Mouse (Mus musculus) T-helper 2 cell (primary cell): Measurements from ENCODE around the gene Mapk1ip1l.

ENCODE experiments used
- in situ Hi-C: fragments of 300-600 bp; cut with MboI, MseI; formaldehyde crosslinking; loops from one replicate; pipeline ENCODE4 v1.15.1; 2025; ENCODE audit warnings: high pct_unique_total_duplicates

The Mapk1ip1l gene

DNA sequence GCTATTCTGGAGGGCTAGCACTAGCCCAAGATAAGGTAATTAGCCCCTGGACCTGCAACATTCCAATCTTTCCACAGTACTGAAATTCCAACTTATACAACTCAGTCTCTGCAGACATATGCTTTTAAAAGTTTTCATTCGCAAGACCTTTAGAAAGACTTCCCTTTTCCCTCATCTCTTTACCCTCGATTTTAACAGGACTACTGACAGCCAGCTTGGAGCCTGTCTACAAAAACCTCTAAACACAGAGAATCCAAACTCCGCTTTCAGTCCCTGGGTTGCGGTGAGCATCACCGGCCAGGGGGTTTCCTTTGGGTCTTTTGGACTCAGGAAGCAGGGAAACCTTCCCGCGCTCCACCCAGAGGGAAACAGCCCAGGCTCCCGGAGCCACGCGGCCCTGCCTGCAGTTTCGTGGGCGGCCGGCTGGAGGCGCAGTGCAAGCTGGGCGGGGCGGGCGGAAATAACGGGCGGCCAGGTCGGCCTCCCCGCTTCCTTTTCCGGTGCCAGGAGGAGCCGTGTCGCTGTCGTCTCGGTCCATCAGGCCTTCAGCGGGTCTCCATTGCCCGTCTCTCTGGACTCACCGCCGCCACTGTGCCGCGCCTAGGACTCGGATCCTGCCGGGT, at the start of gene Mapk1ip1l:
Gene Mapk1ip1l (plus strand): TSS at position 482 of the 623 bp plus-strand sequence.
- in situ Hi-C loops: no loop called here

DNA sequence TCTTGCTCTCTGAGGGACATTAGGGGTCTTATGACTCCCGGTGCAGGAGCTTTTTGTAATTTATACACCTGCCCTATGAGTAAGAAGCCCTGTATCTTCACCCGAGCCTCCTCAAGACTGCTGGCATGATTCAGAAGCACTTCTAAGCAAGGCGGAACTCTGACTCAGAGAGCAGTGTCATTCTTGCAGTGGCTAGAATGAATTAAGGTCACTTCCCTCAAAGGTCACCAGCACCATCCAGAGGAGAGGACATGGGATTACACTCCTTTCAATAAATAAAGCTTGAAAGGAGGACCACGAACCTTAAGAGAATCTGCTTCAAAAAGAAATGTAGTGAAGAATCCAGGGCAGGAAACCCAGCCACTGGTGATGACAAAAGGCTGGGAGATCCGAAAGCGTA, 48.2 kb upstream of the Mapk1ip1l start:
- in situ Hi-C loops: no loop called here

DNA sequence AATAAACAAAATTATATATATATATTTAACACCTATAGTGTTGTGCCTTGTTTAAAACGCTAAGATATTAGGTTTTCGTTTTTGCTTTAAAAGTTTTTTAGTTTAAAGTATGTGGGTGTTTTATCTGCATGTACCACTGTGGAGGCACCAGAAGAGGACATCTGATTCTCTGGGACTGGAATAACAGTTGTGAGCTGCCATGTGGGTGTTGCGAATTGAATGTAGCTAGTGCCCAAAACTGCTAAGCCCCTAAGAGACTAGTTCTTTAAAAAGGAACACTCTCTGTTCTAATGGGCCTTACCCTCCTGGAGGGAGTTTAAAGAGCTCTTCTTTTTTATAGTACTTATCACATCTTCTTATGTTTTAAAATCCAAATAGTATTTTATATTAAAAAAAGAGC, 33.2 kb upstream of the Mapk1ip1l start:
- in situ Hi-C loops: loop anchor here (5.0 to 10.0 kb wide), 2 partner anchors 42 to 1960 kb away; no protein-coding TSS in a partner anchor

DNA sequence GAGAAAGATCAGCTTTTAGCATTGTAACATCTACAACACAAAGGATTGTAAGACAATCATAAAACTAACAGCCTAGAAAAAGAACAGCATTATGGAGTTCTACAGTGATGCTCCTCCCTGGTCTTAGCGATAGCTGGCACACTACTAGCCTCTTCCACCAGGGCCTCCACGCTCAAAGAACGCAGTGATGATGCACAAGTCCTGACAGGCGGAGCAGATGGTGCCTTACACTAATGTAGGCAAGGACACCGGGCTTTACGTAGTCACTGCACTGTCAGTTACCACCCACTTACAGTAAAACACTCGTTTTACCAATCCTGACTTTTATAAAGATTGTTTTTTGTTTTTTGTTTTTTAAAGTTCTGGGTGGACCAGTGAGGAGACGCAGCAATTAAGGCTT, 32.2 kb upstream of the Mapk1ip1l start:
- in situ Hi-C loops: loop anchor here (5.0 to 10.0 kb wide), 2 partner anchors 41 to 1961 kb away; no protein-coding TSS in a partner anchor

DNA sequence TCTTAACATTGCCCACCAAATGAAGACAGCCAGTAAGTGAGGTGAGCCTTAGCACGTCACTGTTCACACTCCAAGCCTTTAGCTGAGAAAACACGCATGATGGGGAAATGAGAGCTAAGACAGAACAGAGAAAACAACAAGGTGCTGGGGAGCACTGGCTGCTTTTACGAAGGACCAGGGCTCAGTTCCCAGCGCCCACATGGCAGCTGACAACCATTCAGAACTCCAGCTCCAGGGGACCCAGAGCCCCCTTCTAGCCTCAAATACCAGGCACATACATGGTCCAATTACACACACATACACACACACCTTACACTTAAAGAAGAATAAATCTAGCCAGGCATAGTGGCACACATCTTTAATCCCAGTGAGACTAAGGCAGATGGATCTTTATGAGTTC, 29.0 kb upstream of the Mapk1ip1l start:
- in situ Hi-C loops: loop anchor here (5.0 to 10.0 kb wide), 2 partner anchors 38 to 1964 kb away; no protein-coding TSS in a partner anchor

DNA sequence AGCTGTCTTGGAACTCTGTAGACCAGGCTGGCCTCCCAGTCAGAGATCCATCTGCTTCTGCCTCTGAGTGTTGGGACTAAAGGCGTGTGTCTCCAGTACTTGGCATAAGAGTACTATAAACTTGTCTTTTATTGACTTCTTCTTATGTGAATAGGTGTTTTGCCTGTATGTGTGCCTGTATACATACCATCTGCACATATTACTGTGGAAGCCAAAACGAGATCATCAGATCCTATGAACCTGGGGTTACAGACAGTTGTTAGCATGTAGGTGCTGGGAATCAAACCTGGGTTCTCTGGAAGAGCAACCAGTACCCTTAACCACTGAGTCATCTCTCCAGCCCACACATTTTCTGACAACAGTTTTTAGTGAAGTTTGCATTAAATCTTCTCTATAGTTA, 28.4 kb upstream of the Mapk1ip1l start:
- in situ Hi-C loops: loop anchor here (5.0 to 10.0 kb wide), 2 partner anchors 38 to 1965 kb away; no protein-coding TSS in a partner anchor

DNA sequence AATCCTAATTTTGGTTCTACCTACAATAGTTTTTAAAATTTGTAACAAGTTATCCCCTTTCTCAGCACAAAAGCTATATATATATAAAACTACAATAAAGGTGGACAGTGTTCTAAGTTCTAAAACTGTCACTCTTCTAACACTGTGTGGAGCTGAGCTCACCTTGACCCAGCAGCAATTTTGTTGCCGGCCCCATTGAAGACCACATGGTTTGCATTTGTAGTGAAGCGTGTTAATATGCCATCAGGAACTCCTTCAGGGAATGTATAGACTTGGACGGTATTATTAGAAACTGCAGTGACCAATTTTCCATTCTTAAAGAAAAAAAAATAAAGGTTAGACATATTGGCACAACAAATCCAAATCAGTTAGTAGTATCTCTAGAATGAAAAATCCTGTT, 24.3 kb upstream of the Mapk1ip1l start:
- in situ Hi-C loops: no loop called here

DNA sequence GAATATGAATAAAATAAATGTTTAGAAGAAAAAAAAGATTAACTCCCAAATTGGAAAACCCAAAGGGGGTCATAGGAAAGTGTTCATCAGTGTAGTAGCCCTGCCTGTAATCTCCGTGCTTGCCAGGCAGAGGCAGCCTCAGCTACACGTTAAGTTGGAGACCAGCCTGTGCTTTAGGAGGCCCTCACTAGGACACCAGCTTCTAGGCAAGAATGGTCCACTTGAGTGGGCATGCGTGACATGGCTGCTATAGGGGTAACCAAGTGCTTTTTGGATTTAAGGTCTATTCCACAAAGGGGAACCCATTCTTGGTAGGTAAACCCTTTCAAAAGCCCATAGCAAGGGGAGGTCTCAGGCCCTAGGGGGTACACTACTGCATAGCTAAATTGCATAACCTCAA, 22.6 kb upstream of the Mapk1ip1l start:
- in situ Hi-C loops: no loop called here

DNA sequence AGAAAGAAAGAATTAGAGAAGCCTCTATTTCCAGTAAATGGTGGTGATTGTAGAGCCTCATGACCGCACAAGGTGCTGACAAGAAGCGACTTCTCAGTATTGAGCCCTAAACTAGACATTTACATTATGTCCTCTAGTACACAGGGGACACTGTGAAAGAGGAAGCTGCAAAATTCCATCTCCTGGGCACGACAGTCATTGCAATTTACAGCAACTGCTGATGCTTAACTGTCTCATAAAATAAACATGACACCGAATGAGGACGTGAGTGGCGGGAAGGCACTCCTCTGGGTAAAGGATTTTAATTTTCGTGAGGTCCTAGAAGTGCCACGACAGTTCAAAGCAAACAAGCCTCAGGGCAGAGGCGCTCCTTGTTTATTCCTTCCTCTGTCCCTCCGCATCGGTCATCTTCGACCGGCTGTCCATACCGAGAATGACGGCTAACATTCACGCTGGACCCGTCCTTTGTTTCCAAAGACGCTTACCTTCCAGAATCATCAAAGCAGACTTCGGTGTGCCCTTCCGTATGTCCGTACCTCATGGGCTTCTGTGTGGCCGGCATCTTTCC, 21.9 kb upstream of the Mapk1ip1l start:
- in situ Hi-C loops: no loop called here

DNA sequence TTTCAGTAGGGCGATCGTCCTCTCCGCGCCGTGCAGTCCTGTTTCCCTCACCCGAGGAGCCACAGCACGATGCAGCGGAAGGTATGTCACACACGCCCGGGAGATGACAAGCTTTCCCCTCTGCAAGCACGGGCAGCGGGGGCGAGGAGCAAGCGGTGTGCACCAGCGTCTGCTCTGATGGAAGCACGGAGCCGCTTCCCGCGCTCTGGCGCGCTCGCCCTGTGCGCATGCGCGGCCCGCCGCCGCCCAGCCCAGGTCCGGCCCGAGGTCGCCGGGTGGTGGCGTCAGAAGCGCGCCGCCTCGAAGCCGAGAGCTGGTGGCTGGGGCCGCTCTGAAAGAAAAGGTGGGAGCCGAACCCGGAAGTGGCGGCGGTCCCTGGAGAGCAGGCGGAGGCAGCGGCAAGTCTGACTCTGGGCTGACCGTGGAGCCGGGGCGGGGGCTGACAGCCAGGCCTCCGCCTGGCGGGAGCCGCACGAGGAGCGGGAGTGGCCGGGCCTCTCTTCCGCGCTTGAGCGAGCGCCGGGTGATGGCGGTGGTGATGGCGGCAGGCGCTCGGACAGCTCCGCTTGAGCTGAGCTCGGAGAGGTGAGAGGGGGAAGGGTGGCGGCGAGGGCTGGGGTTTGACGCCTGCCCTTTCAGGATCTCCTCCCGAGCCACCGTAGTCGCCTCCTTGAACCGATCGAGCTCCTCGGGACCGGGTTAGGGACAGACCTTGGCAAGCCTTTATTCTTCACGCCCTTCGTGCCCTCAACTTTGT, 21.3 kb upstream of the Mapk1ip1l start, which contains the start of the genes Wdhd1 and Socs4:
Gene Wdhd1 (minus strand): TSS at position 221 of the 757 bp plus-strand sequence.
Gene Socs4 (plus strand): TSS at position 295 of the 757 bp plus-strand sequence.
- in situ Hi-C loops: no loop called here

DNA sequence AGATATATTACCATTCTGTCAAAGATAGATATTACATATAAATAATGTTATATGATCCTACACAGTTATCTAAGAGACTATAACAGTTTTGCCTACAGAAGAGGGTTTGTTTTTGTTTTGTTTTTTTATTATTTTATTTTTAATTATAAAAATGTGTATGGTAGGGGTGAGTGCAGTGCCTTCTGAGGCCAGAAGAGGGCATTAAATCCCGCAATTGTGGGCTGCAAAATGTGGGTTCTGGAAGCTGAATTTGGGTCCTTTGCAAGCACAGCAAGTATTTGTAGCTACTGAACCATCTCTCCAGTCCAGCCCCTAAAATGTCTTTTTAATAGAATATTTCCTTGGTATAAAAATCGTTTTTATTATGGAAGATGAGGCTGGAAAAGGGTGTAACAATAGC, 19.0 kb upstream of the Mapk1ip1l start:
- in situ Hi-C loops: no loop called here

DNA sequence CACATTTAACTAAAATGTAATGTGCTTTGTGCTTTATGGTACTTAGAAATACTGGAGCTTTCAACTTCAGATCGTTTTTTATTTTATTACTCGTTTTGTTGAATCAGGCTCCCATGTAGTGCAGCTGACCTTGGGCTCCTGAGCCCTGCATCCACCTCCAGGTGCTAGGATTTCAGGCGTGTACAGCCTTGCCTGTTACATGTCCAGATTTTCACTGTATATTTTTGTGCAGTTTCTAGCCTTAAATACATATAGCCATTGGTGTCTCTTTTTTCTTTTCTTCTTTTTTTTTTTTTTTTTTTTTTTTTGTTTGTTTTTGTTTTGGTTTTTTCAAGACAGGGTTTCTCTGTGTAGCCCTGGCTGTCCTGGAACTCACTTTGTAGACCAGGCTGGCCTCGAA, 16.5 kb upstream of the Mapk1ip1l start:
- in situ Hi-C loops: no loop called here

DNA sequence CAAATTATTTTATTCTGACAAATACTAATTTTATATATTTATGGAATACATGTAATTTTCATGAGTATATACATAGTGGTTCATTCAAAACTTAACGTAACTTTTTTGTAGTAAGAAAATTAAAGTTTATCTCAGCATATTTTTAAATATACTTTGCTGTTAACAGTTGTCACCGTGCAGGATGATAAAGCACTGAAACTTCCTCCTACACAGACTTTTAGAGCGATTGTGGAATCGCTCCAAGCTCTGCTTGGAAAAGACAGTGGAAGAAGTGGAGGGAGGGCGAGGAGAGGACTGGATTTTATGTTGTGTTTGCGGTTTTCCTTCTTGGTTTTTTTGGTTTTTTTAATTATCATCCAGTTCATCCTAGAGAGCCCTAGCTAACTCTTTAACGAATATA, 14.5 kb upstream of the Mapk1ip1l start:
- in situ Hi-C loops: no loop called here

DNA sequence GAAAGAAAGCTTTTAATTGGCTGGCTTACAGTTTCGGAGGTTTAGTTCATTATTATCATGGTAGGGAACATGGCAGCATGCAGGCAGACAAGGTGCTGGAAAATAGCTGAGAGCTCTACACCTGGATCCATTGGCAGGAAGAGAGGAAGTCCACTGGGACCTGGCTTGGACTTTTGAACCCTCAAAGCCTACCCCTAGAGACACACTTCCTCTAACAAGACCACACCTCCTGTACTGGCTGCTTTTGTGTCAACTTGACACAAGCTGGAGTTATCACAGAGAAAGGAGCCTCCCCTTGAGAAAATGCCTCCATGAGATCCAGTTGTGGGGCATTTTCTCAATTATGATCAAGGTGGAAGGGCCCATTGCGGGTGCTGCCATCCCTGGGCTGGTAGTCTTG, 12.8 kb upstream of the Mapk1ip1l start:
- in situ Hi-C loops: no loop called here

DNA sequence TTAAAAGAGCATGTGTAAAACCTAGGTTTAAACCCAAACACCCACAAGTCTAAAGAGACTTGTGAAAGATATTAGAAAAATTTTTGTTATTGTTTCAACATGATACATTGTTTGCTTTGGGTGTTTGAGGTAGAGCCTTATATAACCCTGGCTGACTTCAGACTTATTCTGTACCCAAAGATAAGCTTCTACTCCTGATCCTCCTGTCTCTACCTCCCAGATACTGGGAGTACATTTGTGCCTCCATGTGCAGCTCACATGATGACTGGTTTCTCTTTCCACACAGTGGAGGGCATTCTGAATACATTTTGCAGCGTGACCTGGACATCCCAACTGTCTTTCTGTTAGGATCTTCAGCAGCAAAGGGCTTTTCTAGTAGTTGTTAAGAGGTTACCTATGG, 11.9 kb upstream of the Mapk1ip1l start:
- in situ Hi-C loops: no loop called here

DNA sequence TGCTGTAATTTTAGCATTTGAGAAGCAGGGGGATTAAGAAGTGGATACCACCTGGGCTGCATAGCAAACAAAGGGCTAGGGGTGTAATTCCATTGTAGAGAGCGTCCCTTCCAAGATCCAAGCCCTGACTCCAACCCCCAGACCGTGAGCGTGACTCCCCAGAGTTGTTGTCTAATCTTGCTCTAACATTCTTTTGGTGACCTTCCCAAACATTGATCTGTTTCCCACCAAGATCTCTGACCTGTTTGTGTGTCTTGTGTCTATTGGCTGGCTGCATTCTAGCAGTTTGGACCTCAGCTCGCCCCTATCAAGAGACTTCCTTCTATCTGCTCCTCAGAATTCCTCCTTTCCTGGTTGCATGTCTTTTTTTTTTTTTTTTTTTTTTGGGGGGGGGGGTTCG, 11.0 kb upstream of the Mapk1ip1l start:
- in situ Hi-C loops: no loop called here

DNA sequence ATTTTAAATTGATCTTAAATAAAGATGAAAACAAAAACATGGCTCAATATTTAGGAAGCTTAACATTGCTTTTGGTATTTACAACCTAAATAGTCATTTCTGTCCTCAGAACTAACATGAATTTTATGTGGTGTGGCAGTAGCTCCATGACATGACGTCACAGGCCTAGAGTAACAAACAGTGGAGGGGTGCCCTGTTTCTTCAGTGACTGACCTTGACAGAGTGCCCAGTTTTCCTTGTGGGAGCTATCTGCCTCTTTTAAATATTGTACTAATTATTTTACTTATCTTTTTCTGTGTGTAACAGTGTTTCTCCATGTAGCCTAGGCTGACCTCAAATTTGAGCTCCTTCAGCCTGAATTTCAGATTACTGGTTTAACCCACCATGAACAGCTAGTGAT, 6.3 kb upstream of the Mapk1ip1l start:
- in situ Hi-C loops: no loop called here

DNA sequence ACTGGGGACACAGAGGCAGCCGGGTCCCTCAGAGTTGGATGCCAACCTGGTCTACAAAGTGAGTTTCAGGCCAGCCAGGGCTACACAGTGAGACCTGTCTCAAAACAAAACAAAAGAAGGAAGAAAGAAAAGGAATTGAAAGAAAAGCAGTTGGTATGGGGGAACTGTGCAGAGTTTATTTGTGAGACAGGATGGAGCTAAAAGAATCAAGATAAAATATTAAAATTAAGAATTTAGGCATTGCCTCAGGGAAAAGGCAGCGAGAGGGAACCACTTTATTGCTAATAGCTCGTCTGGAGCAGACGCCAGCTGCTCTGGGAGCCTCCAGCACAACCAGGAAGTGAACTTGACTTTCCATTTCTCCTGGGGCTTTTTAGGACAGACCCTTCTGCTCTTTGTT, 3.9 kb upstream of the Mapk1ip1l start:
- in situ Hi-C loops: no loop called here

DNA sequence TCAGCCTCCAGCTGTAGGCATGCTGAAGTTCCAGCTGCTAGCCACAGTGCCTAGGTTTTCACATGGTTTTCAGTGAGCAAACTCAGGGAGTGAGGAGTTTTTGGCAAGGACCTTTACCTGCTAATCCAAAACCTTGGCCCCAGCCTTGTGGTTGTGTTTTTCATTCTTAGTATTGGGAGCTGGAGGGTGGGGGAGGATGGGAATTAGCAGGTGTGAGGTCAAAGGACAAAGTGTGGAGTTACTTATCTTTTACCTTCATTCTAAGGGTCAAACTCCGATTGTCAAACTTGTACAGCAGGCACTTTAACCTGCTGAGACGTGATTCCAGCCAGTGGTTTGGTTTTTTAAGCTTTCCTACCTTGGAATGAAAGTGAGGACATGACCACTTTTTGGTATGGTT, 1.8 kb upstream of the Mapk1ip1l start:
- in situ Hi-C loops: no loop called here

DNA sequence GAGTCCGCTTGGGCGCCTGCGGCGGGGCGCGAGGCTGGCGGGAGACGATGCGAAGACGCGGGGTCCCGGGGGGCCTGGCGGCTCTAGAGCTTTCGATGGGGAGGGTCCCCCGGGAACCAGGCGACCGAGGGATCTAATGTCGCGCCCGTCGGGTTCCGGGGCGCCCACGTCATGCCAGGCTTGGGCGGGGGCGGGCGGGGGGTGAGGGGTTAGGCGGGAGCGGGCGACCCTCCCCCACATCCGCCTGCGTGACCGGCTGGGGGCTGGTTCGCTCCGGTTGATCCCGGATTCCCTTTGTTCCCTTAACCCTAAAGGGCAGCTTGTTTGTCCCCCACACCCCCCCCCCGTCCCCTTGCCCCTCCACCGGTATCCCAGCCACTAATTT, 334 bp downstream of the Mapk1ip1l start:
- in situ Hi-C loops: no loop called here

DNA sequence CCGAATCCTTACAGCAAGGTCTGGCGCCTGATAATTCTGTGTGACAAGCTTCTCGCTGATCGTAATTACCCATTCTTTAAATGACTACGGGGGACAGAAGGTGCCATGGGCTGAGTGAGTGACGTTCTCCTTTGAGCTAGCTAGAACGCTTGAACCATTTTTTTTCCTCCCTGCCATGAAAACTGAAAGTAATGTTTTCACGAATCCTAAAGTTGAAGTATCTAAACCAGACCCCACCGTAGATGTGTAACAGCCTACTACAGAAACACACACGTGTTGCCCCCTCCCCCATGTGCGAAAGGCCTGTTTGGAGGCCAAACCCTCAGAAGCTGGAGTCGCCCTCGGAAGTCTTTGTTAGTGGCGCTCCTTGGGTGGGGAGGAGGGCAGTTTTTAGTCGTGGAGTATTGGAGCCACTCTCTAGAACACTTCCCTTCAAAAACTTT, 774 bp downstream of the Mapk1ip1l start:
- in situ Hi-C loops: no loop called here

DNA sequence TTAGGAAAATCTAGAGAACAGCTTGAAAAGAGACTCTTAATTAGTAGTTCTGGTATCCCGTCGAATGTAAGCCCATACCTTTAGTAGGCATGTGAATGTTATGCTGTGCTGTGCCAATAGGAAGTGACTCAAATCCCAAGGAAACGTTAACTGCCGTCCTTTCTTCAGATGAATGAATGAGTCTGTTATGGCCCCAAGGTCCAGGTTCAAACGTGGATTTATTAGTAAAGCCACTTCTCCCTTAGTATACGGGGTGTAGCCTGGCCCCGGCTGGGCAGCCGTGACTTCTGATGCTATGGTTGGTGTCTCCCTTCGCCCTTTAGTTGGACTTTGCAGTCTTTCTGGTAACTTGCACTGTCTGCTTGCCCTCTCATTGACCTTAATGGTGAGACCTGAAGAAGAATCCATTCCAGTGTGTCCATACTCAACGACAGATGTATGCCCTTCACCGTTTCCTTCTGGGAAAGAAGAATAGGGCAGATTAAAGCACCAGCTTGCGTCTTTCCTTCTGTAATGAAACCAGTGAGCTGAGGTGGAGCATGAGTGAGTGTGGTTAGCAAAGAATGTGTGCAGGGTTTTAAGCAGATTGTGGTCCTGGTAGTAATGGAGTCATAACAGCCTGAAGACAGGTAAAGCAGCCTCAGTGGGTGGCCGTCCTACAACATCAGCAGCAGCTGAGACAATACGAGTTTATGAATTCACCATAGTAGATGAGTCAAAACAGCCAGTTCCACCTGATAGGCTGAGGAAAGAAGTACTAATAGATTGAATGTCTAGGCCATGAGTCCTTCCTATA, 5.0 kb downstream of the Mapk1ip1l start:
- in situ Hi-C loops: no loop called here
